Comparison of ENCODE assay signal across 9 mouse cellular contexts in the genomic region with DNA sequence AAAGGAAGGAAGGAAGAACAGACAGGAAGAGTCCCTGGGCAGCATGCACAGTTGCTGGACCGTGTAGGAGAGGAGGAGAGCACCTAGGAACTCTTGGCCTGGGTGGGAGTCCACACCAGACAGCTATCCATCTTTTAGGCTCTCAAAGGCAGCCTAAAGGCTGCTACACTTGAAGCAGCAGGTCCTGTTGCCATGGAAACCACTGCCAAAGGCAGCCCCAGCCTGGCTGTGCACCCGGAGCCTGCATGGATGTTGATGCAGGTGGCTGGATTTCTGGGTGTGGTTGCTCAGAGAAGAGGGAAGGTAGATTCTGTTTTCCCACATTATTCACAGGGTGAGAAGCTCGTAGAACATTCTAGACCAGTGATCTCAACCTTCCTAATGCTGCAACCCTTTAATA. TPM values are rescaled to one million over a fixed set of nuclear protein-coding genes. Genes with fewer than 3 reads are reported as not detected.
DNase-seq lines count a peak whose midpoint lies in the region; ATAC-seq and TF ChIP-seq lines count a peak whose summit lies in the region.
"Had no signal": no experiment of that assay in that cellular context is flagged by ENCODE, and none has a peak within 500 bp of the region (broad histone marks: within the 10 kb centered on the region; RNA-seq: fewer than 3 reads in every experiment).

No protein-coding gene starts in this region.

- H3K36me3 ChIP-seq in forebrain, embryonic 12.5 days (replicated peaks) = no peaks in the 10 kb centered on the region
- H3K36me3 ChIP-seq in midbrain, postnatal 0 days (ENCODE audit: insufficient read depth, low read length) = no peaks in the 10 kb centered on the region
- no peaks in the 10 kb centered on the region for H3K36me3 ChIP-seq in heart, adult 2 months (ENCODE audit: control insufficient read depth, insufficient read depth, low read length)
- no peaks in the 10 kb centered on the region for H3K36me3 ChIP-seq in kidney, embryonic 16.5 days (ENCODE audit: insufficient read depth, low read length)
- H3K36me3 ChIP-seq in heart, embryonic 11.5 days (ENCODE audit: control insufficient read depth, insufficient read depth, low read length) = no peaks in the 10 kb centered on the region
- H3K36me3 ChIP-seq: limb, embryonic 15.5 days had no signal

- peaks cover 4% of the 10 kb centered on the region; the same call in 1 of the 2 replicates for H3K27me3 ChIP-seq in forebrain, embryonic 12.5 days
- H3K27me3 ChIP-seq in midbrain, postnatal 0 days (ENCODE audit: insufficient read depth, low read length) = no peaks in the 10 kb centered on the region
- H3K27me3 ChIP-seq in heart, adult 2 months (ENCODE audit: control insufficient read depth, insufficient read depth, low read length) = no peaks in the 10 kb centered on the region
- H3K27me3 ChIP-seq in kidney, embryonic 16.5 days (ENCODE audit: insufficient read depth, low read length) = no peaks in the 10 kb centered on the region
- H3K27me3 ChIP-seq in heart, embryonic 11.5 days (ENCODE audit: control insufficient read depth, insufficient read depth, low read length) = no peaks in the 10 kb centered on the region
- H3K27me3 ChIP-seq: limb, embryonic 15.5 days had no signal

- peak; percentile 91 for DNase-seq in brain, adult 2 months (ENCODE audit: low read depth, low spot score)
- DNase-seq in layer of hippocampus, postnatal 10 days (ENCODE audit: low spot score in 2 of 2) = peak; percentile 52 to 58
- peak; percentile 93 for DNase-seq in midbrain, postnatal 0 days (ENCODE audit: low spot score)
- DNase-seq in heart, adult 2 months = no peak
- no peak for DNase-seq in adrenal gland, postnatal 14 days

- H3K4me2 ChIP-seq in forebrain, embryonic 12.5 days = no peak overlapping the region
- H3K4me2 ChIP-seq in midbrain, postnatal 0 days (ENCODE audit: low read depth, low read length, poor library complexity, severe bottlenecking) = no peak overlapping the region
- no peak overlapping the region for H3K4me2 ChIP-seq in kidney, embryonic 16.5 days (replicated peaks; ENCODE audit: low read depth, low read length)
- no peak overlapping the region for H3K4me2 ChIP-seq in heart, embryonic 11.5 days
- H3K4me2 ChIP-seq: limb, embryonic 15.5 days had no signal

- peaks cover 55% of the 10 kb centered on the region for H3K4me1 ChIP-seq in forebrain, embryonic 12.5 days
- peaks cover 5% of the 10 kb centered on the region; the same call in 1 of the 2 replicates for H3K4me1 ChIP-seq in midbrain, postnatal 0 days (ENCODE audit: insufficient read depth, low read length)
- H3K4me1 ChIP-seq in heart, adult 2 months (ENCODE audit: control insufficient read depth, insufficient read depth, low read length) = peaks cover 8% of the 10 kb centered on the region
- peaks cover 26% of the 10 kb centered on the region for H3K4me1 ChIP-seq in kidney, embryonic 16.5 days (ENCODE audit: insufficient read depth, low read length)
- H3K4me1 ChIP-seq in heart, embryonic 11.5 days (ENCODE audit: control insufficient read depth, insufficient read depth, low read length) = peaks cover 13% of the 10 kb centered on the region

- TF ChIP-seq EP300 in heart, adult 2 months (IDR thresholded peaks at IDR 0.05; ENCODE audit: insufficient read depth, low read depth, low read length) = no peak

- no peak for TF ChIP-seq POLR2A in heart, adult 2 months (IDR thresholded peaks at IDR 0.05; ENCODE audit: insufficient read depth, low read depth, low read length)

- no peaks in the 10 kb centered on the region for H3K79me2 ChIP-seq in heart, adult 2 months (replicated peaks; ENCODE audit: control insufficient read depth, insufficient read depth, low read length)

- TF ChIP-seq CTCF in midbrain, postnatal 0 days (IDR thresholded peaks at IDR 0.05) = no peak
- no peak for TF ChIP-seq CTCF in heart, adult 2 months (IDR thresholded peaks at IDR 0.05)

- no peak overlapping the region for H3K4me3 ChIP-seq in forebrain, embryonic 12.5 days (replicated peaks)
- no peak overlapping the region for H3K4me3 ChIP-seq in midbrain, postnatal 0 days (ENCODE audit: low read depth, low read length)
- no peak overlapping the region for H3K4me3 ChIP-seq in heart, adult 2 months
- H3K4me3 ChIP-seq in kidney, embryonic 16.5 days (ENCODE audit: low read length) = no peak overlapping the region
- H3K4me3 ChIP-seq in heart, embryonic 11.5 days (ENCODE audit: low read depth, low read length) = no peak overlapping the region
- H3K4me3 ChIP-seq: limb, embryonic 15.5 days had no signal

- H3K9me3 ChIP-seq in forebrain, embryonic 12.5 days = no peaks in the 10 kb centered on the region
- H3K9me3 ChIP-seq in midbrain, postnatal 0 days (ENCODE audit: low read length) = no peaks in the 10 kb centered on the region
- H3K9me3 ChIP-seq in kidney, embryonic 16.5 days (ENCODE audit: low read length) = no peaks in the 10 kb centered on the region
- H3K9me3 ChIP-seq in heart, embryonic 11.5 days (replicated peaks; ENCODE audit: control insufficient read depth, low read length) = no peaks in the 10 kb centered on the region
- H3K9me3 ChIP-seq: limb, embryonic 15.5 days had no signal

- intact Hi-C loops in heart, adult 2 months (cut with DNase I) = no loop called here

- H3K9ac ChIP-seq in forebrain, embryonic 12.5 days = no peak overlapping the region
- no peak overlapping the region for H3K9ac ChIP-seq in midbrain, postnatal 0 days (replicated peaks; ENCODE audit: low read length, poor library complexity, severe bottlenecking)
- no peak overlapping the region for H3K9ac ChIP-seq in heart, adult 2 months (ENCODE audit: low read depth, low read length)
- H3K9ac ChIP-seq in kidney, embryonic 16.5 days (replicated peaks; ENCODE audit: low read length) = no peak overlapping the region
- H3K9ac ChIP-seq in heart, embryonic 11.5 days (ENCODE audit: low read depth, low read length) = no peak overlapping the region
- H3K9ac ChIP-seq: limb, embryonic 15.5 days had no signal

- 0 out of 2 replicates have a peak, but pooled peaks have one; percentile 60 for ATAC-seq in forebrain, embryonic 12.5 days (ENCODE audit: low FRiP score)
- ATAC-seq in midbrain, postnatal 0 days (ENCODE audit: low FRiP score) = 0 out of 2 replicates have a peak, but pooled peaks have one; percentile 45
- ATAC-seq in kidney, embryonic 16.5 days (ENCODE audit: low FRiP score, low TSS enrichment) = no peak
- ATAC-seq in heart, embryonic 11.5 days (replicated peaks; ENCODE audit: insufficient number of reproducible peaks, low FRiP score, low TSS enrichment) = no peak

- H3K27ac ChIP-seq in forebrain, embryonic 12.5 days = no peak overlapping the region
- peak overlapping the region; percentile 78 for H3K27ac ChIP-seq in midbrain, postnatal 0 days (ENCODE audit: low read depth, low read length)
- H3K27ac ChIP-seq in heart, adult 2 months = no peak overlapping the region
- H3K27ac ChIP-seq in kidney, embryonic 16.5 days (ENCODE audit: low read length) = no peak overlapping the region
- no peak overlapping the region for H3K27ac ChIP-seq in heart, embryonic 11.5 days (ENCODE audit: low read depth, low read length)

- 33% methylated on average over 3 of the region's 3 CpGs for WGBS in forebrain, embryonic 12.5 days
- WGBS in midbrain, postnatal 0 days = 12% methylated on average over 3 of the region's 3 CpGs
- WGBS in heart, adult 2 months = 55% methylated on average over 3 of the region's 3 CpGs
- 23% methylated on average over 3 of the region's 3 CpGs for WGBS in kidney, embryonic 16.5 days
- WGBS in heart, embryonic 11.5 days (ENCODE audit: insufficient replicate concordance) = 56% methylated on average over 3 of the region's 3 CpGs

RNA-seq across cellular contexts. Expression of a gene that starts 27.8 kb away (rescaled TPM):
- polyA plus RNA-seq in forebrain, embryonic 12.5 days (2016; fragmentation: Nextera tagmentation; extraction: Ambion mirVana) = 1.4 TPM in 2 replicates
- 10 to 100 TPM; 19.4 to 21.1 TPM for total RNA-seq in layer of hippocampus, postnatal 10 days (2021)
- 4.0 and 7.0 TPM in 2 replicates for total RNA-seq in midbrain, postnatal 0 days (2014; rRNA removed)
- polyA plus RNA-seq in midbrain, postnatal 0 days (2015; fragmentation: Nextera tagmentation; extraction: Ambion mirVana) = 1.8 and 2.1 TPM in 2 replicates
- 10 to 100 TPM; 27.5 to 48.6 TPM for total RNA-seq in heart, adult 2 months (2021)
- 16.4 and 25.2 TPM in 2 replicates for polyA plus RNA-seq in heart, adult 2 months (2012; rRNA removed)
- total RNA-seq in adrenal gland, postnatal 14 days (2021) = 55.2 and 61.6 TPM in 2 replicates
- 2.8 and 2.9 TPM in 2 replicates for polyA plus RNA-seq in kidney, embryonic 16.5 days (2015; fragmentation: Nextera tagmentation; extraction: Ambion mirVana)
- polyA plus RNA-seq in heart, embryonic 11.5 days (2014; fragmentation: Nextera tagmentation; extraction: Ambion mirVana) = 3.0 and 4.3 TPM in 2 replicates

RNA-seq across cellular contexts. Expression of a gene that starts 43.3 kb away (rescaled TPM):
- polyA plus RNA-seq in forebrain, embryonic 12.5 days (2016; fragmentation: Nextera tagmentation; extraction: Ambion mirVana) = not detected in 2 replicates
- not detected for total RNA-seq in layer of hippocampus, postnatal 10 days (2021)
- total RNA-seq in midbrain, postnatal 0 days (2014; rRNA removed) = not detected in 2 replicates
- not detected in 2 replicates for polyA plus RNA-seq in midbrain, postnatal 0 days (2015; fragmentation: Nextera tagmentation; extraction: Ambion mirVana)
- total RNA-seq in heart, adult 2 months (2021) = under 1 TPM; 0.23 to 0.31 TPM
- polyA plus RNA-seq in heart, adult 2 months (2012; rRNA removed) = 0.31 and 0.41 TPM in 2 replicates
- total RNA-seq in adrenal gland, postnatal 14 days (2021) = 0.26 TPM in 1 of 2 replicates, not detected in the other
- 6.8 and 8.1 TPM in 2 replicates for polyA plus RNA-seq in kidney, embryonic 16.5 days (2015; fragmentation: Nextera tagmentation; extraction: Ambion mirVana)
- polyA plus RNA-seq in heart, embryonic 11.5 days (2014; fragmentation: Nextera tagmentation; extraction: Ambion mirVana) = 0.11 TPM in 1 of 2 replicates, not detected in the other

RNA-seq across cellular contexts. Expression of a gene that starts 46.3 kb away (rescaled TPM):
- polyA plus RNA-seq in forebrain, embryonic 12.5 days (2016; fragmentation: Nextera tagmentation; extraction: Ambion mirVana) = 0.14 and 0.28 TPM in 2 replicates
- total RNA-seq in layer of hippocampus, postnatal 10 days (2021) = 1 to 10 TPM; 1.9 to 3.5 TPM
- 1.1 and 1.3 TPM in 2 replicates for total RNA-seq in midbrain, postnatal 0 days (2014; rRNA removed)
- polyA plus RNA-seq in midbrain, postnatal 0 days (2015; fragmentation: Nextera tagmentation; extraction: Ambion mirVana) = 0.59 and 0.64 TPM in 2 replicates
- under 1 TPM; 0.29 to 0.34 TPM for total RNA-seq in heart, adult 2 months (2021)
- polyA plus RNA-seq in heart, adult 2 months (2012; rRNA removed) = 1.00 and 1.2 TPM in 2 replicates
- 0.41 and 2.9 TPM in 2 replicates for total RNA-seq in adrenal gland, postnatal 14 days (2021)
- 0.74 and 1.8 TPM in 2 replicates for polyA plus RNA-seq in kidney, embryonic 16.5 days (2015; fragmentation: Nextera tagmentation; extraction: Ambion mirVana)
- 0.17 and 0.38 TPM in 2 replicates for polyA plus RNA-seq in heart, embryonic 11.5 days (2014; fragmentation: Nextera tagmentation; extraction: Ambion mirVana)

Comparison
In these comparisons a context has a peak if more than half of its experiments do, and no peak if none do; other contexts are left out.
1. DNase-seq: peak in brain, adult 2 months (single experiment), layer of hippocampus, postnatal 10 days (2 of 2) and midbrain, postnatal 0 days (single experiment); none in heart, adult 2 months (0 of 2) and adrenal gland, postnatal 14 days (single experiment).
2. ATAC-seq: peak in forebrain, embryonic 12.5 days (single experiment) and midbrain, postnatal 0 days (single experiment); none in kidney, embryonic 16.5 days (single experiment) and heart, embryonic 11.5 days (single experiment).